Mouse (Mus musculus) bone marrow macrophage, adult 2 months (primary cell): Measurements from ENCODE around the gene Kif11.
A peak's percentile ranks its signal among the peaks of the same experiment; 100 is the strongest.

Experiments used
- CTCF ChIP-seq: IDR thresholded peaks from 2 replicates; pipeline ENCODE4 v1.5.1; 2012; ENCODE audit warnings: low read depth, mild to moderate bottlenecking, low read length, moderate library complexity
- POLR2A ChIP-seq: IDR thresholded peaks from 2 replicates; pipeline ENCODE4 v1.6.1; 2012; ENCODE audit warnings: mild to moderate bottlenecking, low read depth, low read length, borderline replicate concordance

DNA sequence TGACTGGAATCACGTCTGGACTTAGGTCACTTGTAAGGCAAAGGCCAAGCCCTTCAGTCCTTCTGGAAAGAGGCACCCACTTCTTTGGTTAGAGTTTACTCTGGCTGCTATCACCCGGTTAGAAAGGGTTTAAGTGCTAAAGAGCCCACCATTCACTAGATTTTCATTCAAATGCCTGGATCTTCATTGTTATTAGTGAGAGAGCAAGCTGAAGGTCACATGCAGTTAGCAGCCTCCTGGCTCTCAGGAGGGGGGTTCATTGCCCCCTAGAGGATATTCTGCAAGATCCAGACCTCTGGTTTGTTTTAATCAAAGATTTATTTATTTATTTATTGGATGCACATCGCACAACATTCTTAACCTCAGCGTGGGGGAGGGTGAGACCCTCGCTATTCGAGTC lies 24.7 kb downstream of the Kif11 start:
- TF ChIP-seq CTCF, result 0 out of 2 replicates have a peak, but pooled peaks have one; percentile 10
- TF ChIP-seq POLR2A, result no peak
